Mouse (Mus musculus): Measurements from ENCODE around the gene Nelfe.

The Nelfe gene

GRCm38 (mm10) chr17:34847192-34847591 lies 3.0 kb upstream of the Nelfe start:
- DNase-seq (ENCODE audit: low spot score) = no peak

GRCm38 (mm10) chr17:34847615-34848014 lies 2.6 kb upstream of the Nelfe start:
- DNase-seq (ENCODE audit: low spot score) = no peak

- no peak for DNase-seq (ENCODE audit: low spot score)
These were observed 430 bp downstream of the Nelfe start for GRCm38 (mm10) chr17:34850517-34851125.

GRCm38 (mm10) chr17:34853511-34853910 lies 3.3 kb downstream of the Nelfe start:
- no peak for DNase-seq (ENCODE audit: low spot score)

- DNase-seq (ENCODE audit: low spot score) = no peak
These were observed 4.6 kb downstream of the Nelfe start for GRCm38 (mm10) chr17:34854761-34855160.

GRCm38 (mm10) chr17:34855825-34856224 lies 5.6 kb downstream of the Nelfe start:
- DNase-seq (ENCODE audit: low spot score) = peak; percentile 74

- no peak for DNase-seq (ENCODE audit: low spot score)
These were observed 8.5 kb downstream of the Nelfe start for GRCm38 (mm10) chr17:34858670-34859069.

GRCm38 (mm10) chr17:34860514-34860913 lies 10.3 kb downstream of the Nelfe start:
- no peak for DNase-seq (ENCODE audit: low spot score)

- no peak for DNase-seq (ENCODE audit: low spot score)
These were observed 11.7 kb downstream of the Nelfe start for GRCm38 (mm10) chr17:34861704-34862415.

- no peak for DNase-seq (ENCODE audit: low spot score)
These were observed 12.4 kb downstream of the Nelfe start, which contains the start of gene Cfb for GRCm38 (mm10) chr17:34862416-34863081. TSS of gene Cfb (minus strand) at chr17:34862518.

- no peak for DNase-seq (ENCODE audit: low spot score)
These were observed 15.8 kb downstream of the Nelfe start for GRCm38 (mm10) chr17:34865981-34866380.

GRCm38 (mm10) chr17:34874321-34874720 lies 24.1 kb downstream of the Nelfe start:
- no peak for DNase-seq (ENCODE audit: low spot score)

GRCm38 (mm10) chr17:34879336-34879879 lies 29.2 kb downstream of the Nelfe start, which contains the start of gene Zbtb12:
TSS of gene Zbtb12 (plus strand) at chr17:34879483.
- DNase-seq (ENCODE audit: low spot score) = no peak

- DNase-seq (ENCODE audit: low spot score) = no peak
These were observed 31.0 kb downstream of the Nelfe start for GRCm38 (mm10) chr17:34881166-34881565.

GRCm38 (mm10) chr17:34881683-34882310 lies 31.6 kb downstream of the Nelfe start, which contains the start of gene Gm20547:
TSS of gene Gm20547 (minus strand) at chr17:34882042.
- no peak for DNase-seq (ENCODE audit: low spot score)

GRCm38 (mm10) chr17:34883332-34883731 lies 33.1 kb downstream of the Nelfe start:
- DNase-seq (ENCODE audit: low spot score) = no peak

GRCm38 (mm10) chr17:34884704-34885103 lies 34.5 kb downstream of the Nelfe start:
- no peak for DNase-seq (ENCODE audit: low spot score)

- no peak for DNase-seq (ENCODE audit: low spot score)
These were observed 35.4 kb downstream of the Nelfe start for GRCm38 (mm10) chr17:34885615-34886014.

- DNase-seq (ENCODE audit: low spot score) = no peak
These were observed 37.8 kb downstream of the Nelfe start for GRCm38 (mm10) chr17:34887942-34888341.

- DNase-seq (ENCODE audit: low spot score) = no peak
These were observed 40.0 kb downstream of the Nelfe start for GRCm38 (mm10) chr17:34890074-34890743.

GRCm38 (mm10) chr17:34891377-34891776 lies 41.2 kb downstream of the Nelfe start:
- DNase-seq (ENCODE audit: low spot score) = no peak
